Mouse (Mus musculus) spleen, postnatal 14 days (tissue): ENCODE data around the gene Abca9.

ENCODE experiments used
- DNase-seq, 2 experiments: peaks; one replicate each; pipeline ENCODE4 v3.0.0; 2021 to 2022; ENCODE audit warnings: low spot score in 2 of 2

Abca9 gene

DNA sequence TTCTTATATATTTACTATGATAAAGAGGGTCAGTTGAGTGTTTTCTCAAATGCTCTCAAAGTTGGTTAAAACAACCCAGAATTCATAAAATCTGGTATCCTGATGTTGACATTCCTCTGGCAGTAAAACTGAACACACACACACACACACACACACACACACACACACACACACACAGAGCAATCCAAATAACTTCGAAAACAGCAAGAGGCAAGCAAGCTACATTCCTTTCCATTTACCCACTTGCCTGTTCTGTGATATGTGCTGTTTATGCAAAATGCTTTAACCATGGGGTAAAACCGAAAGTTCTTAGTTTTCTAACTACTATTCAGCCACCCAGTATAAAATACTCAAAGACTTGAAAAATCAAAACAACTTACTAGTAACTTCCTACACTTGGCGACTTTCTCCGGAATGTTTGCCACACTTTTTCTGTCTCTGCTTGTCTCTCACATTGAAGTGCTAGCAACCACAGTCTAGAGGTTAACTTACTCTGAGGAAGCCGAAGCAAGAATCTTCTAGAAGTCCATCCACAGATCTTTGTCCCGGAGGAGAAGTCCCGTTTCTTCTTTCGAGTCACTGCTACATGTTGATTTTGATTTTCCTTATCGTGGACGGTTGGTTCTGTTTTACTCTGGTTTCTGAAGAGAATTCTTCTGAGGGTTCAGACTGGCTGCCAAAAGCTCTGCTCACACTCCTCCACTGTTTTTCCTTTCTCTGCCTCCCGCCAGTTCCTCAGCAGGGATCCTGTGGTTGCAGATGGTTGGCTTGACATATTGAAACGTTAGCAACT is at the start of gene Abca9:
Gene Abca9, minus strand, starts transcription at position 738 of the 793 bp plus-strand sequence.
- DNase-seq = no peak

DNA sequence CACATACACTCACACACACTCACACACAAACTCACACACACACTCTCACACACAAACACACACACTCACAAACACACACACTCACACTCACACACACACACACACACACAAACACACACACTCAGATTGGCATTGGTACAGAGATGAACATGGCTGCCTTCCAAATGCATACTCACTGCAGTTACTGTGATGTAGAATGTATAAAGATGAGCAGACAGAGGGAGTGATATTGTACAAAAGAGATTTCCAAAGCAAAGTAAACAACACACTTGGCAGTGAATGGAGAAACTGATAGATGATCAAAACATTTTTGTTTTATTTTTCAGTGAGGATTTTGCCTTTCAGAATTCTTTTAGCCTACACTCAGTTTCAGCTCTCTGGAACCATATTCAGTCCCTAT is 49.1 kb upstream of the Abca9 start:
- DNase-seq = no peak

DNA sequence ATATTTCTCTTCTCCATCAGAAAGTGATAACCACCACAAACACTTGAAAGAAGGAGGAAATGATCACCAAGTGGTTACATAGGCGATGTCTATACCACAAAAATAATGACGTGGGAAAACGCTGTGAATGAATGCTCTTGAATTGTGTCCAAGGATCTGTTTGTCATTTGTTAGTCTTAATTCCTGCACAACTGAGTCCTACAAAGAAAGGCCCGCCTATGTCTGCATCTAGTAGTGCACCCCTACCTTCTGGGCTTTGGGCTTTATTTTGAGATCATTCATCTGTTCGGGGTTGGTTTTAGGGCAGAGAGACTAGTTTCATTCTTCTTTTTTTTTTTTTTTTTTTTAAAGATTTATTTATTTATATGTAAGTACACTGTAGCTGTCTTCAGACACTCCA is 35.9 kb upstream of the Abca9 start:
- no peak for DNase-seq

DNA sequence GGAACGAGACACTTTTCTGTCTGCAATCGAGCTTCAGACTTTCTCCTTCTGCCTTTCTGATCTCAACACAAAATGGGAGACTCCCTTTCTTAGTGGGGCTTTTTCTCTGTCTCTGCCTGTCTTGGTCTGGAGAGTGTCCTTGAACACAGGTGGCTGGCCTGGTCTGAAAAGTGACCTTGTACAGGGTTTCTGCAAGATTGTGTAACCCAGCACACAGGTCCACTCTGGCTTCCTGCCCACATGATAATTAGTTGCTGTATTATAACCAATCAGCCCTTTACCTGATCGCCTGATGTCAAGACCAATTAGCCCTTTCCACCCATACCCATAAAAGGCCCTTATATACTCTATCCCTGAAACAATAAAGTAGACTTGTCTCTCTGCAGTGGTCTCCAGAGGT is 30.9 kb upstream of the Abca9 start:
- no peak for DNase-seq

DNA sequence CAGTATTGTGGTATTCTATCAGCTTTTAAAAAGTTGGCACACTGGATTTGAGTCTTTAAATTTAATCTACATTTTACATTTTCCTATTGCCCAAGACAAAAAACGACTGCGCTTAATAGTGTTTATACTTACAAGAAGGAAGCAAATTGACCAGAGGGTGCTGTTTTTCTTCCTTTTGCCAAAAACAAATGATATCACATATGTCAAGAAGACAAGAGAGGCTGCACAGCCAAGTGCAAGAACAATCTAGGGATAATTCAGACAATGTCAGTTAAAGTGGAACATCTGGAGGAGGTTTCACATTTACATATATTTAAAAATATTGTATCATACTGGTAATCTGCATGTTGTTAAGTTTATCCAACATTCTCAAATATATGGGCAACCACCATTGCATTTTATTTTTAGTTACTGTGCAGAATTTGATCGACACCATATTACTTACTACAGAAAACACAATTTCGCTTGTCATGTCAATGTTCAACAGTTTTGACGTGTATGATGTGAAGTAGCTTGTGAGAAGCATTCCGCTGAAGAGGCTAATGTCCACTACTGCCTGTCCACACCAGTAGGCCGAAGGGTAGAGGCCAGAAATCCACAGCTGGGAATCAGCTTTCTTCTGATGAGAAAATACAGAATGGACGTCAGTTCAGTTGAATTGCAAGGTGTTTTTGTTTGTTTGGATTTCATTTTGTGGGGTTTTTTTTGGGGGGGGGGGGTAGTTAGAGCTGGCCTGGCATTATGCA is 28.7 kb upstream of the Abca9 start:
- no peak for DNase-seq

DNA sequence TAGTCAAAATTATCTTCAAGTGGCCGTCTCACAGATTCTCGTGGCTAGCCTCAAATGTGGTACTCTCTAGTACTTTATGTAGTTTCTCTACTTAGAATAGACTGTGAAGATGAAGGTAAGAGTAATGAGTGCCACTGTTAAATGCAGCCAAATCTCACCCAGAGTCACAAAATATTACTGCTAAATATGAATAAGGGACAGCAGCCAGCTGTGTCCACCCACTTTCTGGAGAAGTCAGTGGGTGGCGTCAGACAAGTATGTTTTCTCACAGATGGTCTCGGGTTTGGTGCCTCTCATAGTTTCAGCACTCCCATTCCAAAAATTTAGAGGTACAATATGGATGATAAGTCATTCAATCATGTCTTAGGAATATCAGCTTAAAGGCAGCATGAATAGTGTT is 27.3 kb upstream of the Abca9 start:
- no peak for DNase-seq

DNA sequence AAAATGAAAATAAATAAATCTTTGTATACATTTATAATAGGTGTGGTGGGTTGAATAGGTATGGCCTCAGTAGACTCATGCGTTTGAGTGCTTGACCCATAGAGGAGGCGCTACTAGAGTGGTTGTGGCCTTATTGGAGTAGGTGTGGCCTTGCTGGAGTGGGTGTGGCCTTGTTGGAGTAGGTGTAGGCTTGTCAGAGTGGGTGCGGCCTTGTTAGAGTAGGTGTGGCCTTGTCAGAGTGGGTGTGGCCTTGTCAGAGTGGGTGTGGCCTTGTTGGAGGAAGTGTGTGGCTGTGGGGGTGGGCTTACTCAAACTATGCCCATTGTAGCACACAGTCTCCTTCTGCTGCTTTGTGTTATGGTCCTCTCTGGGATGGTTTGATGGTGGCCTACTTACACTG is 3.2 kb upstream of the Abca9 start:
- DNase-seq = no peak

DNA sequence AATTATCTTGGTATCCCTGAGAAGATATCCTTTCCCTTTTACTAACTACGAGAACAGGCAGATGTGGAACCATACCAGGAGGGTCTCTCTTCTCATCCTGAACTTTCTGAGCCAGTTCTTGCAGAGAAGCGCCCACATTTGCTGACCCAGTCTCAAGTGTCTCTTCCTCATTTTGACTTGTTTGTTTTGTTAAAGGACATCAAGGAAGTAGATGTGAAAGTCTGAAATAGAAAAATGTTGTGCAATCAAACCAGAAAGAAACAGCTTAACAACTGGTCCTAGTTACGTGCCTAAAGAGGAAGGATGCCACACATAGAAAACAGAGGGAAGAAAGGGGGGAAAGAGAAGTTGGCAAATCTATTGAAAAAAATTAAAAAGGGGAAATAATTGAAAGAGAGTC is 2.2 kb downstream of the Abca9 start:
- DNase-seq = no peak

DNA sequence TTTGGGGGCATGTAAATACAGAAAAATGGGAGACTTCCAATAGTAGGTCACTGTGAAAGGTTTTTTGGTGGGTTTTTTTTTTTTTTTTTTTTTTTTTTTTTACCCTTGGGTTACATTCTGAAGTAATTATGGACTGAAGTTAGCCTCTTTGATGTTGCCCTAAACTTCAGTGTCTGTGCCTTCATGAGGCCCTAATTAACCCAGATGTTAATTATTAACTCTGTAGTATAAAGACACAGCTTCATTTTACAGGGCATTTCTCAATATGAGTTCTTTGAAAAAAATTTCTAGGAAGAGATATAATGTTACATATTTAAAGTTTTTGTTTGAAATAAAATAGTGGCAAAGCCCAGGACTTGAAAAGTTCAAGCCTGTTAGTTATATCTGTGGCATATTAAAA is 2.6 kb downstream of the Abca9 start:
- no peak for DNase-seq

DNA sequence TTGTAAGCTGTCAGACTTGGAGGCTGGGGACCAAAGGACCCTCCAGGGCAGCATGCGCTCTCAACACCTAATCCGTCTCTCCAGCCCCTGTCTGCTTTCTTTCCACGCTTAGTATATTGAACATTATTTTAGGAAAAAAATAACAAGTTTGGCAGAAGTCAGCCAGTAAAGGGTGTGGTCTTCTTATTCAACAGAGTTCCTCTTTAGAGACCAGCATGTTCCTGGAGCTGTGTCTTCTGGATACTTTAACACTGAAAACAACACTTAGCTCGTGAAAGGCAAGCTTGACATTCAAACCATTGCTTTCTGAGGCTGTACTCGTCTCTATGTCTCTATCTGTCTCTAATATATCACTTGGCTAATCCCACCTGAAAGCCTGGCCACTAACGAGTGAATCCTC is 10.9 kb downstream of the Abca9 start:
- DNase-seq = no peak

DNA sequence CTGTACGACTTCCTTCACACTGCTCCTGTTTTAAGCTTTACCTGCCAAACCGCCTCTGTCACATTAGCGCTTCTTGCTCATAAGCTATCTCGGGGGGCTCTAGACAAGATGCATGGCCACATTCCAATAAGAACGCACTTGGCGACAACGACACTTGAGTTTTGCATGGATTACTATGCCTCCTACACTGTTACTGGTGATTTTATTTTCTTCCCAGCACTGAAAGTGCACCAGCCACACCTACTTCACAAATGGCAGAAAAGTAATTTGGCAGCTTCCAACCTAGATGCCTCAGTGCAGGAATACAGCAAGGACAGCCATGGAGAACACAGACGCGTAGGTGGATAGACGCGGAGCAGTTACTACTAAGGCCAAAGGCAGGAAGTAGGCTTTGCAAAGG is 12.0 kb downstream of the Abca9 start:
- DNase-seq = no peak

DNA sequence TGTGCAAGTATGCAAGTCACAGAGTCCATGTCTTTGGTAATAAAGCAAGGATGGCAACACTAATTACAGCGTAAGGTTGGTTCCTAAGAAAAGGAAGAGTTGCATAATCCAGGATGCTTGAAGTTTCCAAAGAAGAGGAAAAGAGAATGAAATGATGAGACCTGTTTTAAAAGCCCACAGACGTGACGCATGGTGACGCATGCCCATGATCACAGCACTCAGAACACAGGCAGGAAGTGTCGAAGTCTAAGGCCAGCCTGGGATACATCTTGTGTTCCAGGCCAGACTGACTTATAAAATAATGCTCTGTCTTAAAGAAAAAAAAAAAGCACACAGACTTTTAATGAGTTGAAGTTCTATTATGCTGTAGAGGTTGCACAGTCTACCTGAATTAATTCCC is 20.4 kb downstream of the Abca9 start:
- no peak for DNase-seq

DNA sequence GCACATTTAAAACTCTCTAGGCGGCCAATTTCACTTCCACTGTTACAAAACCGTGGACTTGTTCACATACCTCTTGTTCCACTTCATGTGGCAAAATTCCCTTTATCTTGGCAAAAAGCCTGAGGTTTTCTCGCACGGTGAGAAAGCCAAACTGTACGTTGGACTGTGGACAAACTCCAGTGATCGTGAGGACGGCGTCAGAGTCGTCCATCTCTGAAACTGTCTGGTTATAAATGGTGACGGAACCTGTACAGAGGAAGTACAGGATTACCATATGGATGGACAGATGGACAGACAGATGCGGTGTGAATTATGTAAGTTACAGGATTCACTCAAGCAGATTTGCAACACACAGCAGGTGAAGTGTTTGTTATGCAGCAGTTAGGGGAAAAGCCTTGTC is 22.6 kb downstream of the Abca9 start:
- no peak for DNase-seq

DNA sequence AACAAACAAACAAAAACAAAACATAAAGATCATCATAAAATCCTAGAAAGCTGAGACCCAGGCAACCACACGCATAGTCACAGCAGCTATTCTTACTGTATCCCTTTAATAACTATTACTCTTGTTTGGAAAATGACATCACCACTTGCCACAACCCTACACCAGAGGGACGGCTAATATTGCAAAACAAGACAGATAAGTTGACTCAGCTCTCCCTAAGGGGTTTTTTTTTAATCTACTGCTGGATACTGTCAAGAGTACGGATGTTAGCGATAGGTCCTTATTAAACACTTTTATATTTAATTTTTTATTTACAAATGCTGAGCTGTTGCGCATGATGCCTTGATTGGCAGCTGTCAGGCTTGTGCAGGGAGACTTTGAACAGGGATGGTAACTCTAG is 37.2 kb downstream of the Abca9 start:
- DNase-seq = no peak

DNA sequence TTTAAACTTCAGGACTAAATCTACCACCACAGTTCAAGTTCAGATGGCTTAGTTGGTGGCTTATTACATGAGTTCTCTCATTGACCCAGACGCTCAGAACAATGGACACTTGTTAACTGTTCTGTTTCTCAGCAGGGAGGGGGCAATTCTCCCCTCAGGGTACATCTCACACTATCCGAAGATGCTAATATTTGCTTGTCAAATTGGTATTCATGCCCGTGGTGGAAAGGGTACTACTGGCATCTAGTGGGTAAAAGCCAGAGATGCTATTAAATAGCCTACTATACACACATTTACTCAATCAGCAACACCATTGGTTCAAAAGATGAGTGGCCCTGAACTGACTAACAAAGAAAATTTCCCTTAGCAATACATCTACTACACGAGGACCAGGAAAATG is 56.9 kb downstream of the Abca9 start:
- DNase-seq = no peak

DNA sequence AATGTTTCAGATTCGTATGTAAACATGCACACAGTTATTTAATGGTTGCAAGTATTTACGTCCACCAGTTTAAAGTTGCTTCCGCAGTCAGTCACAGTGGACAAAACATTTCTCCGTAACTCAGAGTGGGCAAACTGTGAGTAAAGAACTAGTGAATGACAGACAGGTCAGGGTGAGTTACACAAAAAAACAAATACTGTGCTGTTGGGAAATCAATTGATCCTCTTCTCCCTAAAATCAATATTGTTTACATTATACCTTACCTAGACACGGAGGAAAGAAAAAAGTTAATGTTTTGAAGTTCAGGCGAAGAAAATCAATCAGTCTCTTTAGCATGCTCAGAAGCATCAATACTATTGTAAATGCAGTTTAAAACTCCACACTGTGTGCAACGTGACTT is 66.6 kb downstream of the Abca9 start:
- DNase-seq = no peak

DNA sequence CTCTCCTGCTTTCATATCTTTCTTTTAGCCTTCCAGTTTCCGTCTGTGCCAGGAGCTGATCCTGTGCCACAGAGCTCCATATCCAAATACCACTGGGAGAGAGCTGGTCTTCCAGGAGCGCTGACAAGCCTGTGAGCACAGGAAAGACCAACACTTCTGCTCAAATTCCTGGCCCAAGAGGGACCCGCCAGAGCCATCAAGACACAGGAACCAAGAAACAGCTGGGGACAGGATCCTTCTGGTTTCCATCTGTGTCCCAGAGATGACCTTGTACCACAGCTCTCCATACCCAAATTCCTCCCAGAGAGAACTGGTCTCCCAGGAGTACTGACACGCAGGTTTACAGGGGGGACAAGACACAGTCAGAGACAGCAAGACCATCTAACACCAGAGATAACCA is 69.1 kb downstream of the Abca9 start:
- DNase-seq = no peak

DNA sequence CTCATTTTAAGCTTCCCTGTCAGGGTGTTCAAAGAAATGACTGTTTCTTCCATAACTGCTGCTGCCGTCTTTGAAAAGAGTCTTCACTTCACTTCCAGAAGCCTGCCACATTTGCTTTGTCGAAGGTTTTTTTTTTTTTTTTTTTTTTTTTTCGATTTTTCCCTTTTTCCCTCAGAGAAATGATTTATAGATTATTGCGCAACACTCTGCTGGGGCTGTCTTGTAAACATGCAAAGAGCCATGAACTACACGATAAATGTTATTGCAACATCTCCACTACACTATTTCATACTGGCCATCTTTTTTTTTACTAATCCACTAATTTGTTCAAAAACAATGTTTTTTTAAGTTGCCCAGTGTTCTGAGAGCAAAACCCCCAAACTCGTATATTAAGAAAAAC is 70.5 kb downstream of the Abca9 start:
- no peak for DNase-seq

DNA sequence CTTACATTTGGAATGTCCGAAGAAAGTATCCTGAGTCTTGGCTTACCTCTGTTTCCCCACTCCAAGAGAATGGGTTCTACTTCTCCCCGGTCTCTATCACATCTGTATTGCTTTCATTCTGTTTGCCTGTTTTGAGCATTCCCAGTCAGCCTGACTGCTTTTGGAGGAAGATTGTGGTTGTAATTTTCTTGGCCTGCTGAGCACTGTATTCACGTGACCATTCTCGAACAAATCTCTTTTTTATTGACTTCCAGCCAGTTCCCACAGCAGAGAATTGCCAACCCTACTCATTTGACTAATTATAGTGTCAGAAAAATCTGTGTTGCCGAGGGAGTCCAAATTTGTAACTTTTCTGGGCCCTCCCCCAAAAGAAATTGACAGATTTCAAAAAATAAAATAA is 72.1 kb downstream of the Abca9 start, which contains the start of gene Abca8a:
Gene Abca8a, minus strand, starts transcription at position 121 of the 400 bp plus-strand sequence.
- DNase-seq = no peak

DNA sequence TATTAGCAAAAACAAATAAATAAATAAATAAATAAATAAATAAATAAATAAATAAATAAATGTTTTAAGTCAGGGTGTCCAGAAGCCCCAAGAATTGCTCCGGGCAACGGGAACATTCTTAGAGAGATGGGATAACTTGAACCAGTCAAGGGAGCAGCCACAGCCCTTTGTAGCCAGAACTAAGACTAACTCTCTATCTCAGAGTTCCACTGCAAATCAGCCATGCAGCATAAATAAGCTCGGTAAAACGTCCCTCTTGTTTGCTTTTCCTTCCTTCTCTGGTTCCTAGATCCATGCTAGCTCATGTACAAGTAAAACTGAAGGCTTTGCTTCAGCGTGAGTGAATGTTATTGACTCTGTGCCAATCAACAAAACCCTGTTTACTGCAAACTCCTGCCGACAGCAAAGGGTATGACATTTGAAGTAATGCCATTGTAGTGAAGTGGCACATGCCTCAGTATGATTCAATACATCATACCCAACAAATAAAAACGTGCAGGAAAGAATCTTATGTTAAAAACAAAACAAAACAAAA is 73.1 kb downstream of the Abca9 start:
- DNase-seq = no peak

DNA sequence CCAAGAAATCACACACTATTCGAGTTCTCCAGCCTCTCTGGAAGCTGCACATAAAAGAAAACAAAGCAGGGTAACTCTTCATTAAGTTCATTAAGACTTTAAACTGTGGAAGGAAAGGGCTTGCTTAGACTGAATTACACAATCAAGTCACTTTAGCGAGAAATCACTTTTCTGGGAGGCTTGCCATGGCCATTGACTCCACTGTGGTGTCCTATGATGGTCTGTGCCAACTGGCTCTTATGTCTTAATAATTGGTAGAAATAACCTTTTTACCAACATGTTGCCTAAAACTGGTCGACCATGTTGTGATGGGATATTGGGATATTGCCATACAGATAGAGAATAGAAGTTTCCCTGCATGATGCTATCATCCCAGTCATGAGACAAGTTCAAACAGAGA is 73.8 kb downstream of the Abca9 start:
- DNase-seq = no peak

DNA sequence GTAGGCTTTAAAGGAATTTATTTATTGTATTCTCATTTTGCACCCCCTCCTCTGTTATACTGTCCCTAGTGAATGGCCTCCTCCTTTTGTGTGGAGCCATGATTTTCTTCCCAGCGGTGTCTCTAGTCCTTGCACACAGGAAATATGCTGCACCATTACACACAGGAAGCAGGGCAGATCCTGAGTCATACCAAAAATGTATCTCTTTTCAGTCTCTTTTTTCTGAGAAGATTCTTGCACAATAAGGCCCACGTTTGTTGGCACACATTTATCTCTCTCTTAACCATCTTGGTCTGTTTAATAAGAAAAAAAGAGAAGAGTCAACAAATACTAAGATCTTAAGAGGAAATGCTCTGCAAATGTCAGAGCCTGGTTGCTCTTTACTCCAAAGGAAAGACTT is 76.7 kb downstream of the Abca9 start:
- no peak for DNase-seq

DNA sequence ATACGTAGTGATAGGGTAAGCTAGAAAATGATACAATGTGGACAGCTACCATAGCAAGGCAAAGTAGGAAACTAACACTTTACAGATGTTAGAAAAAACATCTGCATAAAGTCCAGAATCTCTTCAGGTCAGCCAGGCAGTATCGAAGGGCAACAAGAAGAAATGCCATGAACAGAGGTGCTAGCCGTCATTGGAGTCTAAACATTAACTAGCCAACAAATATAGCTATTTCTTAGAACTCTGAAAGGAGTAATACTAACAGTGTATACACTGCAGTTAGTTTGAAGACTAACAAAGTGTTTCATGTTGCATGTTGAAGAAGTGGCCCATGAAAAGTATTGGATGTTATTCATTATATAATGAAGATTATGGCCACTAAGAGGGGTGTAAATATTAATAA is 95.8 kb downstream of the Abca9 start:
- DNase-seq = no peak
